19 mouse cellular contexts compared by ENCODE assay signal in the genomic region with DNA sequence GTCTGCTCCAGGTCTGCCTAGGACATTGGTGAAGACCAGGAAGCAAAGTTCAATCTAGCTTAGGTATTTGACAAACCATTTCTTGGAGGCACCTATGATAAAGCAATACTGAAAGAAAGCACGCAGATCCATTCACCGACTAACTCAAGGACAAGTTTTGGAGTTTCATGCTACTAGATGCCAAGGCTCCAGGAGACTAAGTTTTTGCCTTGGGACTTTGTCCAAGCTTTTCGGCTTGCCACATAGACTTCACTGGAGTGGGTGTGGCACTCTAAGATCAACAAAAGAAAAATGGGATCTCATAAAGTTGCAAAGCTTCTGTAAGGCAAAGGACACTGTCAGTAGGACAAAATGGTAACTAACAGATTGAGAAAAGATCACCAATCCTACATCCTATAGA.
DNase-seq lines count a peak whose midpoint lies in the region; ATAC-seq lines count a peak whose summit lies in the region.
"Had no signal": no experiment of that assay in that cellular context is flagged by ENCODE, and none has a peak within 500 bp of the region (broad histone marks: within the 10 kb centered on the region; RNA-seq: fewer than 3 reads in every experiment).

No protein-coding gene starts in this region.

- peak; percentile 56 for DNase-seq in adrenal gland, adult 2 months
- no peak for DNase-seq in adrenal gland, adult 18-20 months (ENCODE audit: low spot score in 2 of 2)
- peak; percentile 28 for DNase-seq in adrenal gland, postnatal 10 days
- peak; percentile 8 for DNase-seq in adrenal gland, postnatal 14 days
- DNase-seq in hindbrain, embryonic 14.5 days (ENCODE audit: low spot score): no peak
- no peak for DNase-seq in cerebellum, adult 8-10 months
- DNase-seq: cerebellum, adult 11-12 months; cerebellum, adult 2 months; cerebellum, adult 9-11 months; cerebellum, postnatal 14 days; cerebellum, postnatal 36 days; embryo, embryonic 11 days had no signal

- no peak for ATAC-seq in hindbrain, embryonic 14.5 days (ENCODE audit: low FRiP score)
- ATAC-seq: forebrain, embryonic 14.5 days; forebrain, embryonic 16.5 days had no signal

- H3K4me1 ChIP-seq in hindbrain, embryonic 14.5 days (replicated peaks; ENCODE audit: control insufficient read depth, insufficient read depth, low read length): no peaks in the 10 kb centered on the region
- H3K4me1 ChIP-seq: embryonic facial prominence, embryonic 13.5 days; embryonic facial prominence, embryonic 15.5 days; forebrain, embryonic 10.5 days; forebrain, embryonic 12.5 days had no signal

- no peak overlapping the region for H3K4me3 ChIP-seq in hindbrain, embryonic 14.5 days (replicated peaks; ENCODE audit: low read length)
- H3K4me3 ChIP-seq: embryonic facial prominence, embryonic 13.5 days; embryonic facial prominence, embryonic 15.5 days; erythroblast, embryonic 14.5 days; forebrain, embryonic 10.5 days; forebrain, embryonic 12.5 days had no signal

- no peak overlapping the region for H3K9ac ChIP-seq in hindbrain, embryonic 14.5 days
- H3K9ac ChIP-seq: embryonic facial prominence, embryonic 13.5 days; embryonic facial prominence, embryonic 15.5 days; forebrain, embryonic 12.5 days had no signal

- no peak overlapping the region for H3K27ac ChIP-seq in hindbrain, embryonic 14.5 days
- H3K27ac ChIP-seq: embryonic facial prominence, embryonic 13.5 days; embryonic facial prominence, embryonic 15.5 days; forebrain, embryonic 10.5 days; forebrain, embryonic 12.5 days had no signal

- H3K27me3 ChIP-seq in hindbrain, embryonic 14.5 days (ENCODE audit: control insufficient read depth, insufficient read depth, low read length): no peaks in the 10 kb centered on the region
- H3K27me3 ChIP-seq: embryonic facial prominence, embryonic 13.5 days; embryonic facial prominence, embryonic 15.5 days; forebrain, embryonic 12.5 days had no signal

- H3K9me3 ChIP-seq in hindbrain, embryonic 14.5 days (ENCODE audit: control insufficient read depth, low read length): no peaks in the 10 kb centered on the region
- H3K9me3 ChIP-seq: embryonic facial prominence, embryonic 13.5 days; embryonic facial prominence, embryonic 15.5 days; forebrain, embryonic 10.5 days; forebrain, embryonic 12.5 days had no signal

- no peak overlapping the region for H3K4me2 ChIP-seq in hindbrain, embryonic 14.5 days (replicated peaks)
- H3K4me2 ChIP-seq: embryonic facial prominence, embryonic 13.5 days; embryonic facial prominence, embryonic 15.5 days; forebrain, embryonic 12.5 days had no signal

- no peaks in the 10 kb centered on the region for H3K36me3 ChIP-seq in hindbrain, embryonic 14.5 days (replicated peaks; ENCODE audit: control insufficient read depth, insufficient read depth)
- H3K36me3 ChIP-seq: embryonic facial prominence, embryonic 13.5 days; embryonic facial prominence, embryonic 15.5 days; forebrain, embryonic 10.5 days; forebrain, embryonic 12.5 days had no signal

- 96% methylated on average over 3 of the region's 3 CpGs for WGBS in hindbrain, embryonic 14.5 days

Comparison
In these comparisons a context has a peak if more than half of its experiments do, and no peak if none do; other contexts are left out.
1. DNase-seq: peak in adrenal gland, adult 2 months (single experiment), adrenal gland, postnatal 10 days (single experiment) and adrenal gland, postnatal 14 days (single experiment); none in adrenal gland, adult 18-20 months (0 of 2), hindbrain, embryonic 14.5 days (single experiment) and cerebellum, adult 8-10 months (single experiment).